Comparison of ENCODE assay signal across 7 mouse cellular contexts in the genomic region with DNA sequence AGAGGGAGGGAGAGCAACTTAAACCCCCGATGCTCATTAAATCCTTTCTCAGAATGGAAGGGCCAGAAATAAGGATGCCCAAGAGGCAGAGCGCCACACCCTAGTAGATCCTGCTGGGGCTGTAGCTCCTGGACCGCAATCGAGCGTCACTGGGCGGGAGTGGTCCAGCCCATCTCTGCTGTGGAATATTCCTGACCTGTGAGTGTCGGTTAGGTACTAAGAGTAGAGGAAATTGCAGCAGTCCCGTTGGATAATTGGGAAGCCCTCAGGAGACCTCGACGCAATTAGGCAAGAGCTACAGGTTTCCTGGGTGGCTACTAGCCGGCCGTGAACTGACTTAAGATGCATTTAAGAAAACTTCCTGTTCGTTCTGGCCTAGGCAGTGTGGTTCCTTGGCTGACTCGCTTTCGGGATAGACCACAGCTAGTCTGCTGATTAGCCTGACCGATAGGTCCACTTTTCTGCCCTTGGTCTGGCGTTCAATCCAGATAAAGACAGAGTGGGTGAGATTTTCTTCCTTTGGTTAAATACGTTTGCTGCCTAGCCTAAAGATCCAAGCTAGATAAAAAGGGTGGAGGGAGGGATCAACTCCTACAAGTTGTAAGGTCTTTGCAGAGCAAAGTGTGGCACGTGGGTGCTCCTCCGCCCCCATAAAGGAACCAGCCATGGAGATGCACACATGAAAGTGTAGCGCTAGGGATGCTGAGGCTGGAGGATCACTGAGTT. TPM values are rescaled to one million over a fixed set of nuclear protein-coding genes. Genes with fewer than 3 reads are reported as not detected.
DNase-seq lines count a peak whose midpoint lies in the region; ATAC-seq and TF ChIP-seq lines count a peak whose summit lies in the region.

No protein-coding gene starts in this region.

- peak; percentile 13 for ATAC-seq in liver, postnatal 0 days
- no peak for ATAC-seq in stomach, embryonic 14.5 days (ENCODE audit: insufficient number of reproducible peaks, insufficient read depth, low FRiP score, low read depth)

- TF ChIP-seq CTCF in C2C12 (IDR thresholded peaks at IDR 0.05; ENCODE audit: control insufficient read depth, insufficient read depth, insufficient read length) = no peak
- TF ChIP-seq CTCF in embryonic fibroblast, embryonic 13.5 days (IDR thresholded peaks at IDR 0.05; ENCODE audit: borderline replicate concordance, insufficient read depth, low read length) = no peak
- no peak for TF ChIP-seq CTCF in liver, postnatal 0 days (IDR thresholded peaks at IDR 0.05; ENCODE audit: low read depth)

- H3ac ChIP-seq in C2C12 (ENCODE audit: control insufficient read depth, insufficient read length, low read depth) = peak overlapping the region; percentile 94

- peaks cover 52% of the 10 kb centered on the region for H3K79me3 ChIP-seq in C2C12 (ENCODE audit: low read depth)

- H3K4me1 ChIP-seq in embryonic fibroblast, embryonic 13.5 days (ENCODE audit: control insufficient read depth, insufficient read depth, low read length) = peaks cover 12% of the 10 kb centered on the region
- H3K4me1 ChIP-seq in liver, postnatal 0 days (ENCODE audit: insufficient read depth) = peaks cover 40% of the 10 kb centered on the region
- peaks cover 23% of the 10 kb centered on the region; the same call in 1 of the 2 replicates for H3K4me1 ChIP-seq in stomach, embryonic 14.5 days (ENCODE audit: control insufficient read depth, insufficient read depth, low read length)

- DNase-seq in 3134 (ENCODE audit: extremely low read depth, insufficient read length, low spot score) = peak; percentile 56
- peak; percentile 66 for DNase-seq in induced T-regulatory cell, adult 2 months (ENCODE audit: low read depth)
- DNase-seq in liver, postnatal 0 days = peak; percentile 62
- DNase-seq in frontal cortex, postnatal 10 days (ENCODE audit: low spot score in 2 of 2) = no peak

- under 1% methylated on average over 21 of the region's 21 CpGs for WGBS in liver, postnatal 0 days (ENCODE audit: insufficient replicate concordance)
- 1% methylated on average over 21 of the region's 21 CpGs for WGBS in stomach, embryonic 14.5 days

- H3K9ac ChIP-seq in liver, postnatal 0 days (replicated peaks) = peak overlapping the region; percentile 78
- peak overlapping the region; percentile 85 for H3K9ac ChIP-seq in stomach, embryonic 14.5 days (replicated peaks; ENCODE audit: low read depth, low read length)

- H3K79me2 ChIP-seq in C2C12 (ENCODE audit: control insufficient read depth, insufficient read depth) = peaks cover 63% of the 10 kb centered on the region

- TF ChIP-seq POLR2A in embryonic fibroblast, embryonic 13.5 days (IDR thresholded peaks at IDR 0.05; ENCODE audit: low read depth, low read length) = peak; percentile 10; the same call in 1 of the 2 replicates

- H3K27ac ChIP-seq in embryonic fibroblast, embryonic 13.5 days (ENCODE audit: insufficient read depth, low read length) = peak overlapping the region; percentile 89
- peak overlapping the region; percentile 97 for H3K27ac ChIP-seq in liver, postnatal 0 days (ENCODE audit: low read depth)
- H3K27ac ChIP-seq in stomach, embryonic 14.5 days (ENCODE audit: low read length) = peak overlapping the region; percentile 98

- peak overlapping the region; percentile 85 for H3K4me2 ChIP-seq in liver, postnatal 0 days (ENCODE audit: low read depth, low read length)
- H3K4me2 ChIP-seq in stomach, embryonic 14.5 days (replicated peaks; ENCODE audit: low read depth, low read length) = peak overlapping the region; percentile 94

- H3K4me3 ChIP-seq in C2C12 (ENCODE audit: insufficient read depth, poor library complexity, severe bottlenecking) = peak overlapping the region; percentile 97
- H3K4me3 ChIP-seq in embryonic fibroblast, embryonic 13.5 days (ENCODE audit: insufficient read depth, low read length) = peak overlapping the region; percentile 85
- H3K4me3 ChIP-seq in liver, postnatal 0 days (ENCODE audit: low read depth, low read length) = peak overlapping the region; percentile 81
- H3K4me3 ChIP-seq in stomach, embryonic 14.5 days (ENCODE audit: low read depth, low read length) = peak overlapping the region; percentile 95

- H3K27me3 ChIP-seq in C2C12 (ENCODE audit: control insufficient read depth, insufficient read depth, insufficient read length) = no peaks in the 10 kb centered on the region
- no peaks in the 10 kb centered on the region for H3K27me3 ChIP-seq in liver, postnatal 0 days (ENCODE audit: insufficient read depth, low read length)
- no peaks in the 10 kb centered on the region for H3K27me3 ChIP-seq in stomach, embryonic 14.5 days (ENCODE audit: control insufficient read depth, insufficient read depth, low read length)

- H3K9me3 ChIP-seq in liver, postnatal 0 days (ENCODE audit: low read length) = no peaks in the 10 kb centered on the region
- no peaks in the 10 kb centered on the region for H3K9me3 ChIP-seq in stomach, embryonic 14.5 days (ENCODE audit: control insufficient read depth, low read depth, low read length)

- H3K36me3 ChIP-seq in C2C12 (ENCODE audit: control insufficient read depth, insufficient read depth) = peaks cover 46% of the 10 kb centered on the region
- peaks cover 24% of the 10 kb centered on the region for H3K36me3 ChIP-seq in liver, postnatal 0 days (replicated peaks; ENCODE audit: insufficient read depth, low read length)
- H3K36me3 ChIP-seq in stomach, embryonic 14.5 days (ENCODE audit: control insufficient read depth, insufficient read depth, low read length) = peaks cover 27% of the 10 kb centered on the region

- no peak for TF ChIP-seq EP300 in liver, postnatal 0 days (IDR thresholded peaks at IDR 0.05; ENCODE audit: low read depth)

TF ChIP-seq in C2C12, 6 proteins besides CTCF, POLR2A, EP300 and RAD21:
- TF ChIP-seq MYOG (IDR thresholded peaks at IDR 0.05; ENCODE audit: control insufficient read depth, extremely low read depth, insufficient read length) (no peak), MYOD1 (IDR thresholded peaks at IDR 0.05; ENCODE audit: control insufficient read depth, insufficient read length, low read depth) (no peak), USF1 (IDR thresholded peaks at IDR 0.05; ENCODE audit: low read depth) (peak; percentile 48)

RNA-seq across cellular contexts. Expression of a gene that starts 1.3 kb away (rescaled TPM):
- 1,471 TPM for polyA plus RNA-seq in C2C12 (2012; fragmentation: generic; extraction: Trizol)
- 672 and 858 TPM in 2 replicates for polyA plus RNA-seq in embryonic fibroblast, embryonic 13.5 days (2011; ENCODE audit: insufficient read length, low read depth, missing spikeins)
- polyA plus RNA-seq in liver, postnatal 0 days (2015; fragmentation: Nextera tagmentation; extraction: Ambion mirVana) = 574 and 747 TPM in 2 replicates
- polyA plus RNA-seq in stomach, embryonic 14.5 days (2014; fragmentation: Nextera tagmentation; extraction: Ambion mirVana) = 1,497 and 1,560 TPM in 2 replicates

RNA-seq across cellular contexts. Expression of a gene that starts 36.7 kb away (rescaled TPM):
- 0.19 TPM for polyA plus RNA-seq in C2C12 (2012; fragmentation: generic; extraction: Trizol)
- 2.7 and 7.0 TPM in 2 replicates for polyA plus RNA-seq in embryonic fibroblast, embryonic 13.5 days (2011; ENCODE audit: insufficient read length, low read depth, missing spikeins)
- polyA plus RNA-seq in liver, postnatal 0 days (2015; fragmentation: Nextera tagmentation; extraction: Ambion mirVana) = not detected in 2 replicates
- not detected in 2 replicates for polyA plus RNA-seq in stomach, embryonic 14.5 days (2014; fragmentation: Nextera tagmentation; extraction: Ambion mirVana)

RNA-seq across cellular contexts. Expression of a gene that starts 43.6 kb away (rescaled TPM):
- polyA plus RNA-seq in C2C12 (2012; fragmentation: generic; extraction: Trizol) = 27.1 TPM
- polyA plus RNA-seq in embryonic fibroblast, embryonic 13.5 days (2011; ENCODE audit: insufficient read length, low read depth, missing spikeins) = 47.2 and 59.0 TPM in 2 replicates
- 4.3 and 4.8 TPM in 2 replicates for polyA plus RNA-seq in liver, postnatal 0 days (2015; fragmentation: Nextera tagmentation; extraction: Ambion mirVana)
- 41.1 and 45.2 TPM in 2 replicates for polyA plus RNA-seq in stomach, embryonic 14.5 days (2014; fragmentation: Nextera tagmentation; extraction: Ambion mirVana)

Comparison
In these comparisons a context has a peak if more than half of its experiments do, and no peak if none do; other contexts are left out.
1. DNase-seq: peak in 3134 (single experiment), induced T-regulatory cell, adult 2 months (single experiment) and liver, postnatal 0 days (single experiment); none in frontal cortex, postnatal 10 days (0 of 2).
2. Peak in every context shown above with its lines, with median percentiles within 50 percentile points of each other: H3K4me3 ChIP-seq and H3K27ac ChIP-seq.